Mouse (Mus musculus): ENCODE data around the gene Fam170b.

Fam170b gene

DNA sequence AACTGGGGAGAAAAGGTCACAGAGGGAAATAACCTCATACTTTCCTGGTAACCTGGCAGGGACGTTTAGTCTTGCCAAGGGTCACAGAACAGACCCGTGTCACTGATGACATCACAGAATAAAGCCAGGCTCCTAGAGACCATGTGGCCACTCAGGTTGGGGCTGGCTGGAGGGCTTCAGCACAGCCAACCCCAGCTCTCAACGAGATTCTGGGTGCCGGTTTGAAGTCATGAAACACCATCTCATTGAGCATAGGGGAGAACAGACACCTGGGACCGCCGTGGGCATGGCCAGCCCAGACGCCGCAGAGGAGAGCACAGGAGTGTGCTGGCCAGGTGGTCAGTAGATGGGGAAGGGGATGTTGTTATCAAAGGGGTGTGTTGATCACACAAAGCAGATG lies at the start of gene Fam170b:
Fam170b (plus strand) TSS at position 116 of the 400 bp plus-strand sequence.
- DNase-seq = no peak

DNA sequence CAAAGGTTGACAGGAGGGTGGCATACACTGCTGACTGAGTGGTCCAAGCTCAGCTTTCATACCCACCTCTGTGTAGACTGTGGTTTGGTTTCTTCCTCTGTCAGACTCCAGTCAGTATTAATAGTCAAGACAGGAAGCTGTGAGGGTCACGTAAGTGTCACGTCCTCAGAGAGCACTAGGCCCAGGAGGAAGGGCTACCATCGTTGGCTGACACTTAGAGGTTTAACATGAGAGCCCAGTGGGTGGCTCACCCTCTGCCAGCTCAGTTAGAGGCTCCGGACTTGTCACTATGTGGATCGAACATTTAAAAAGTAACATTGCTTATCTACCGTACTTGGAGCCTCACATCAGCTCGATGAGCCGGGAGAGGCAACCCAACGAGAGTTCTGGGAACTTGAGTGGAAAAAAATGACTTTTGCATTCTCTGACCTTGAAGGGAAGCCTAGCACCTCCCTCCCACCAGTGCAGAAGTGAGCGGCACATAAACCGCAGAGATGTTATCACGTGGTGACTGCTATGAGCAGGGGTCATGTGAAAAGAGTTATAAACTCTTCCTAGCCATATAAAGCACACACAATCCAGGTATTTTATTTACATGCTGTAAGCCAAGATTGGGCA lies 49.5 kb upstream of the Fam170b start:
- peak in 1 of 2 experiments; percentile 20 for DNase-seq

DNA sequence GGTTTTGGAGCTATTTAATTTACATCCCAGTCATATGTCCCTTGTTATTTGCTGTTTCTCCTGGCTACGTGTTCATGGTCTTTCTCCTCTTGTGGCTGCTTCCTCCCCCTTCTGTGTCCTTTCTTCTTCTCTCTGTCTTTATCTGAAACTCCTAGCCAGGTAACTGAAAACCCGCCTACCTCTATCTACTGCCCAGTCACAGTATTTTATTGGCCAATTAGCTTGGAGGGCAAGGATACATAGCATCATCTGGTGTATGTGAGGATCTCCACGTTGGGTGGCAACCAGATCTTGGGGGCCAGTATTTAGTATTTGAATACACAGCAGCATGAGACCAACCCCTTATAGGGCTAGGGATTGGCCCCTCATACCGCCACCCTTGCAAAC lies 49.0 kb upstream of the Fam170b start:
- no peak for DNase-seq

DNA sequence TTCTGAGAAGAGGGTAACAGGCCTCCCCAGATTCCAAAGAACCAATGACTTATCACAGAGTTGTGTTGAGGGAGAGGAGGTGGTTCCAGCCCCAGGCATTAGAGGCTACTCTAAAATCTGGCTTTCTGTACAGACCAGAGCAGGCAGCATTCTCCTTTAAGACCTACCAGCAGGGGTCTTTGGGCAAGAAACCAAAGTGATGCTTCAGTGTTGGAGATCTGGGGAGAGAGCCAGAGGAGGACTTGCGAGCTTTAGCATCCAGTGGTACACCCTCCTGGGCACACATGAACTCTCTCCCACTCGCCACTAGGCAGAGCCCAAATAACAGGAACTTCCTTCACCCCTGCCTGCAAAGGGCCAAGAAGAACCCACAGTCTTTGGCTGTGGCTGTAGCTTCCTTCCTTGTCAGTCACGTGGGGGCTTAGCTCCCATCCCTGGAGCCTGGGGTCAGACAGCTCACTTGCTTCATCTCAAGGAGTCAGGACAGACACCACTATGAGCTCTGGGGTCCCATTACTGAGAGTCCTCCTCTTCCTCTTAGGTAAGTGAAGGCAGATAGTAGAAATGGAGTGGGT lies 48.1 kb upstream of the Fam170b start, which contains the start of gene Tmem273:
Tmem273 (plus strand) TSS at position 408 of the 575 bp plus-strand sequence.
- peak in 1 of 2 experiments; percentile 7 for DNase-seq

DNA sequence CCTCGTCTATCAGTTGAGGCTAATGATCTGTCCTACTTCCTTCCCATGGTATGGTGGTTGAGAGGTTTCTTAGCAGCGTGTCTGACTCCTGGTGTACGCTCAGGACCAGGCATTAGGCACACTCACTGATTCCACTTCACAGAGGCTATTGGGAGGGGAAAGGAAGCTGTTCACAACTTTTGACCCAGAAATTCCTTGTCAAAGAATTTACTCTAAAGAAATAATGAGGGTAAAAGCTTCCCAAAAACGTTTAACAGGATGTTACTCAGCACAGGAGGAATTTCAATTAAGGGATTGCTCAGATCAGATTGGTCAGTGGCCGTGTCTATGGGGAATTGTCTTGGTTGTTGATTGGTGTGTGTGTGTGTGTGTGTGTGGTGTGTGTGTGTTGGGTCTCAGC lies 46.1 kb upstream of the Fam170b start:
- DNase-seq = no peak

DNA sequence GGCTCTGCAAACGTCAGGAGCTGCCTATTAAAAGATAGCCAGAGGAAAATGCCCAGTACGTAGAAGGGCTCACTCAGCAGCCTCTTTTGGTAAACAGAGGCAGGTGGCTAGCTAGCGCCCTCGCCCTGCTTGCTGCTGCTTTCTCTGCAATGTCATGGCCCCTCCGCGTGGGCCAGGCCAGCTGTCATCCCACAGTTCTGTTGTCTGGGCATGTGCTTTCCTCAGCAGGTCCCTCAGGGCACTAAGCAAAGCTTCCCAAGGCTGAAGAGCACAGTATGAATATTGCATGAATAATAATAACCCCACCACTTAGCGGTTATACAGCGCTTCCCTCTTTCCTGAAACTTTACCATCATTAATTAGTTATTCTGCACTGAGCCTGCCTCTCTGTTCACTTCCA lies 37.4 kb upstream of the Fam170b start:
- DNase-seq = no peak

DNA sequence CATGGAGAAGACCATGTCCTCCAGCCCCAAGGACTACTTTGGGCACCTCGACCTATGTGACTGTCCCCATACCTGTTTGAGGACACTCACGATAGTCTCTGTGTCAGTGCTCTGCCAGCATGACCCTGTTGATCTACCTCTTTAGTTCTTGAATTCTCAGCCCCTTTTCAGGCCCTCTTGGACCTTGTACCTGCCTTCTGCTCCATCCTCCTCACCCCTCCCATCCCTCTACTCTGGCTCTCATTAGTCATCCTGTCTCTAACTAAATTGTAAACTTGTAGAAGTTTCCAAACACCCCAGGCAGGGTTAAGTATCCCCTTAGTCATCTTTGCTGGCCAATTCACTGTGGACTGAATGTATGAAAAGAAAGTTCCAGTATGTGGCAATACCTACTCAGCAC lies 36.0 kb upstream of the Fam170b start:
- no peak for DNase-seq

DNA sequence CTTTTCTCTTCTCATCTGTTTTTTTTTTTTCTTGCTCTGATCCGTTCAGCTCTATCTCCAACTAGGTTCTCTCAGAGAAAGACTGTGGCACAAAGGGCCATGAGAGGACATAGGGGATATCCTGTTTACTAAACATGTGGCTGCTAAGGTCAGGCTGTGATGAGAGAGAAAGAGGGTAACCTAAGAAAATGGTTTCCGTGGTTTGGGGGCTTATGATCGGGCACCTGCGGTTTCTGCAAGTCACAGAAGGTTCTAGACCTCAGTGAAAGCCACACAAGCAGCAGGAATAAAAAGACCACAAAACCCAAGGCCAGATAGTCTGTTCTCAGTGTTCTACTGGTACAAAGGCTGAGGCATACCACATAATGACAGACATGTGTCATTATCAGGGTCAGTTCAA lies 35.4 kb upstream of the Fam170b start:
- DNase-seq = no peak

DNA sequence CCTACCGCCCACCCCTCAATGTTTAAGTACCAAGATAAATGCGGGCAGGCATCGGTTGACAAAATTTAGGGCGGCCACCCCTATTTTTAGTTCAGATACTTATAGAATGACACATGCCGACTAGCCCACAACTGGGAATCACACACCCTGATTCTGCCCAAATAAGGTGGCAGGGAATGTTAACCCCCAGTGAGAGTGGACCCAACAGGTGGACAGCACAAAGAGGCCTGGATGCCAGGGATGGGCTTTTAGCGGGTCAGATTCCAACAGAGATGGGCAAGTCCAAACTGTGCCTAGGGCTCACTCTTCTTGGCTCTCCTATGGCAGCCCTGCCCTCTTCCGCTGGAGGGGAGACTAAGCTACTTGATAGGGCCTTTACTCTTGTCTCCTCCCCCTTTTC lies 33.7 kb upstream of the Fam170b start:
- no peak for DNase-seq

DNA sequence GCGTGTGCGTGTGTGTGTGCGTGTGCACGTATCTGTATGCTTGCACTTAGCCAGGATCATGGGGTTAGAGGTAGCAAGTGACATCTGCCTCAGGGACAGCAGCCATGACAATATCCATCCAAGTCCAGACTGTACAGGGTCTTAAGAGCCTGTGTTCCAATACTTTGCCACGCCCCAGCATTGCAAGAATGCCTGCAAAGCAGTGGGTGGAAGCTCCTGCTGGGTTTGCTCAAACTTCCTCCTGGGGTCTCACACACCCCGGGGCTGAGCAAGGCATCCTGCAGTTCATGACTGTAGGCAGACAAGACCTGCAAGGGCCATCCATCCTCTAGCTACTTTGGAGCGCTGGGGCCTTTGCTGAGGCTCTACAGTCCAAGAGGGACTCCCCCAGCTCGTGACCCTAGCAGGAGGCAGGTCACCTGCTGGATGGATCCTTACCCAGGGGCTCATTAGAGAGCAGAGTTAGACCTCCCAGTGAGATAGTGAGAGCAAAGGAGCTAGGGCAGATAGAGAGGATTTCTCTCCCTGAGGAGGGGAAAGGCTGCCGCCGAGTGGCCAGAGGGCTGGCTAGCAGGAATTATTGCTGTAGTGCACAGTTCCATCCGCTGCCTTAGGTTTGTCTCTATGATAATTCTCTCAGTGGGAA lies 32.6 kb upstream of the Fam170b start:
- peak in 1 of 2 experiments; percentile 47 for DNase-seq

DNA sequence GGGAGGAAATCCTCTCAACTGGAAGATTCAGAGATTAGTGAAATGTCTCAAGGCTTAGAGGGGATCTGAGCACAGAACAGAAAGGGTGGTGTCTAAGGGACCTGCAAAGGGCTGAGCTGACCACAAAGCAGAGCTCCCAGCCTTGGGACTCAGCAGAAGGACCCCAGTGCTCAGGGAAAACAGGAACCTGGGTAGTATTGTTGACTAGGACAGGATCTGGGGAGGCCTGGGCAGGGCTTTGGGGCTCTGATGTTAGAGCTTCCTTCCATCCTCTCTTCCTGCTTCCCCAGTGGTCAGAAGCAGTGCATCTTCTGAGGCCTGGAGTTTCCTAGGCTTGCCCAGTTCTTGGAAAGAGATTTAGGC lies 32.1 kb upstream of the Fam170b start:
- no peak for DNase-seq

DNA sequence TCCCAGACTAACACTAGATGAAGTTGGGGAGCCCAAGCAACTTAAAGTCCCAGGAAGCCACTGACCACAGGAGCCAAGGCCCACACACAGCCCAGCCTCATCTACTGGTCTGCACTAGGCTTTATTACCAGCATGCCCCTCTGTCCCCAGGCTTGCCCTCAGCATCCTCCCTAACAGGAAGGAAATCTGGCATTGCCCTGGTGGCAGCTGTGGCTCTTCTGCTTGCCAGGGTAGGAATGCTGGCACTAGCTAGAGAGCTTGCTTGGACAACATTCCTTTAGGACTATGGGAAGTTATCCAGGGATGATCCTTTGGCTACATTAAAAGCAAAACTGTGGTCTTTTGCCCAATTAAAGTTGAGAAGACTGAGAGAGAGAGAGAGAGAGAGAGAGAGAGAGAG lies 23.7 kb upstream of the Fam170b start:
- DNase-seq = no peak

DNA sequence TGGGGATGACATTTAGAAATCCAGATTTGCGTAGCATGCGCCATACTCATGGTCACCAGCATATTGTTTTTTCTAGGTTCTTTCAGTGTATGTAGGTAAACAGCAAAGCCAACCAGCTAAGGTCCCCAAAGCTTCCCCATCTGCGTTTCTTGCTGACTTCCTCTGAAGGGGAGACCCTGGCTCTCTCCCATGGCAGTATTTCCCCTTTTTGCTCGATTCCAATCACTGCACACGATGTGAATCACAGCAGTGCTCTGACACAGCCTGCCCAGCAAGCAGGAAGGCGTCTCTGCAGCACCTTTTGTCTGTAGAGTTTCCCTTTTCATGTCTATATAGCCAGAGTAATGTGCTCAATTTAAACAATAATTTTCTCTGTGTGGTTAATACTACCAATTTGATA lies 21.3 kb upstream of the Fam170b start:
- DNase-seq = no peak

DNA sequence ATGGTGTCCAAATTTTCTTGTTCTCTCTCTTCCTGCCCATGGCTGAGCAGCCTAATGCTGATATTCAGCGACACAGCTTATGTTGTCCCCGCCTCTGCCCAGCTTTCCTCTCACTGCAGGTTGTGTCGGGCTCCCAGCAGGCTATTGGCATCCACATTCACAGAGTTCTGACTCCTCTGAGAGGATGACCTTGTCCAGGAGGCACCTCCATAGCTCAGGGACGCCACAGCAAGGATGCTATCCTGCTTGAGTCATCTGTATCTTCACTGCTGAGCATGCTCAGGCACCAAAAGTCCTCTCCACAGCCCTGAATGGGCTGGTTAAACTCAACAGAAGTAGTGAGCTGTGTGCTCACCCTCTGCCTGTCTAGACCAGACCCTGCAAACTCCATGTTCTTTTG lies 18.8 kb upstream of the Fam170b start:
- no peak for DNase-seq

DNA sequence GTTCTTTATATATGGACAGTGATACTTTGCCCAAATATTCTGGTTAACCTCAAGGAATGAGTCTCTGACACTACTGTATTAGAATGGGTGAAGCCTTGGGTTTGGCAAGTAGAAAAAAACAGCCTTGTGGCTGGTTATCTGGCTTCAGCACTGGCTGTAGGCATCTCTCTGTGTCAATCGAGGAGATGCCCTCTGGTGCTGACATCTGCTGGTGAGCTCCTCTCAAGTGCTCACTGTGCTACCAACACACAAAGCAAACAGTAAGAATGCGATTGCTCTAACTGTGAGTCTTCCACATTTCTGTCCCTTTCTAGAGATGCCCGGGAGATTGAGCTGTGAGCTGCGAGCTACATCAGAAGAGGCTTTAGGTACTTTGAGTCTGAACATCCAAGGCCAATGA lies 17.2 kb upstream of the Fam170b start:
- DNase-seq = no peak

DNA sequence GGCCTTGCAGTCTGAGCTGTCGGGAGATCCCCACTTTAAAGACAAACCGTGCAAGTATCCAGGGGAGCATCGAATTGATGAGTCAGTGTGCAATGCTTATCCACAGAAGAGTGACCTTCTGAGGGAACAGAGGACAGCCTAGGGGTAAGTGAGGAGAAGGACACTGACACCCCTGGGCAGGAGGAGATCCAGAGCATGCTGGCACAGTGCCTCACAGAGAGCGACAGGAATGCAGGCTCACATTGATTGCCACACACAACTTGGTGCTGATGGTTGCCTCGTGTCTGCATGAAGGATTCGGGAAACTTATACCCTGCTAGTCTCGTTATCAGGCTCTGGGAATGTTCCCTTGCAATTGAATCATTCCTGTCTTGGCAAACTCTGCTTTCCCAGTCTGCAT lies 16.5 kb upstream of the Fam170b start:
- DNase-seq = no peak

DNA sequence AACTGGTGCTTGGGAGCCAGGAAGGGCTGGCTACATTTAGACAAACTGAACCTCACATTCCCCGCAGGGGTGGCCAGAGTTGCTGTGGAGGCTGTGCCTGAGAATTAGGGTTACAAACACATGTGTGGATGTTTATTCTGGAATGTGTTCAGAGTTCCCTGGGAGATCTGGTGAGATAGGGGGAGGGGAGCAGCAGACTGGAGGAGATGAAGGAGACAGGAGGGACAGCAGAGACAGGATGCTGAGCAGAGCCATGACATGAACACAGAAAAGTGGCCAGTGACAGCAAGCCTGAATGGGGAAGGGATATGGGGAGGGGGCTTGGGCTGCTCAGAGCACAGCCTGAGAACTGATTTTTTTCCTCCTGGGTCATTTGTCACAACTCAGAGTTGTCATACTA lies 14.5 kb upstream of the Fam170b start:
- DNase-seq = peak; percentile 27 to 30

DNA sequence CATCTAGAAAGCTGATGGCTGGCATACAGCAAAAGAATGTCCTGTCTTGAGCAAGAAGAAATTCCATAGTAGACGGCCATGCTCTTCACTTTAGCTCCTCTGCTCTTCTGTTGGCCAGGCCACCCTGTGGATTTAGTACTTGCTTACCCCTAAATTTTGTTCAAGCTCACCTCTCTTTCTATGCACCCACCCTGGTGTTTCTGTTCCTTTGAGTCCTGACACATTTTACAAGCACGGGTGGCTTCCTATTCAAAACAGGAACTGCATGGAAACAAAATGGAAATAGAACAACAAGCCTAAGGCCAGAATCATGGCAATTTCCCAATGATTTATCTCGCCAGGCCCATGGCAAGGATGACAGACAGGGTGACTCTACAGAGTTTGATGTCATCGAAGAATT lies 10.9 kb upstream of the Fam170b start:
- DNase-seq = no peak

DNA sequence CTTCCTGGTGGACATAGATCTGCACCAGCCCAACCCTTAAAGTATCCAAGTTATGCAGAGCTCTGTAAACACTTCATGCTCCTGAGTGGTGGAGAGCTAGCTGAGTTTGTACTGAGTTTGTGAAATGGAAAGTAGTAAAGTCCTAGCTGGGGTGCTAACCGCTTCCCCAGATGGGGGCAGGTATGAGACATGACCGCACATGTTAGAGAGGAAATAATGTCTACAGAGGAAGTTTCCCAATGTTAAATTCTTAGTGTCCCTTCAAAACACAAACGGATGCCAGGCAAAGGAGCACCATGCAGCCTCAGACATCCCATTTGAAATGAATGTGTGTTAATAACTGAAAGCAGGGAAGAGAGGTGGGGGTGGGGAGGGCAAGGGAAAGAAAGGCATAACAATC lies 9.9 kb upstream of the Fam170b start:
- no peak for DNase-seq

DNA sequence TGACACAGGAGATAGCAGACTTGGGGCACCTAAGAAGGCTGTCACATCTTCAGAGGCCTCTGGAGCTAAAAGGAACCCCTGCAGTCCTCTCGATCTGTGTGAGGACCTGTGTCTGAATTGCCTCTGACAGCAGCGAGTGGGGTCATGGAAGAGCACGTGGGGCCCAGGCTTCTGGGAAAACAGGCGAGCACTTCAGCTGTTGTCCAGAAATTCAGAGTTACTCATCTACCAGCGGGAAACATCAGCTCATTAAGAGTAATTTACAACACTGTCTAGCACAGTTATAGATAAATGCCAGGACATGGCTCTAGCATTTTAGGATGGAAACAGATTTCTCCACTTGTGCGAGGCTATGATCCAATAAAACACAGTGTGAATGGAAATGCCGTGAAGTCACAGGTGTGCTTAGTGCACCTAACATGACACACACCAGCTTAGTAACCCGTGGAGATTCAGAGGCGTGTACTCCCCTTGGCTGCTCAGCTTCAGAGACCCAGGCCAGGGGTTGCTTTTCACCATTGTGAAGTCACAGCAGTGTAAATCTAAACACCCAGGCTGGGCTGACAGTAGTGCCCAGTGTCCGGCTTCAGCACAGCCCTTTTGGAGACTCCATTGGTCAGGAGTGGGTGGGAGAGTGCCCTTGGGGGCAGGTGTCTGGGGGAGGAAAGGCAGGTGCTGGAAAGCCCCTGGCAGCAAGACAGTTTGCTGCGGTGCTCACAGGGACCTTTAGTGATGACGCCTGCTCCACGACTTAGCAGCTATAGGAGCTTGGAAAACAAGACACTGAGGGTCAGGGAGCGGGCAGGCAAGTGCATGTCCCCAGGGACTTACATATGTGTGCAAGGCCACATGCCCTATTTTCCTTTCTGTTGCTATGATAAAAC lies 9.3 kb upstream of the Fam170b start:
- peak; percentile 22 to 37 for DNase-seq

DNA sequence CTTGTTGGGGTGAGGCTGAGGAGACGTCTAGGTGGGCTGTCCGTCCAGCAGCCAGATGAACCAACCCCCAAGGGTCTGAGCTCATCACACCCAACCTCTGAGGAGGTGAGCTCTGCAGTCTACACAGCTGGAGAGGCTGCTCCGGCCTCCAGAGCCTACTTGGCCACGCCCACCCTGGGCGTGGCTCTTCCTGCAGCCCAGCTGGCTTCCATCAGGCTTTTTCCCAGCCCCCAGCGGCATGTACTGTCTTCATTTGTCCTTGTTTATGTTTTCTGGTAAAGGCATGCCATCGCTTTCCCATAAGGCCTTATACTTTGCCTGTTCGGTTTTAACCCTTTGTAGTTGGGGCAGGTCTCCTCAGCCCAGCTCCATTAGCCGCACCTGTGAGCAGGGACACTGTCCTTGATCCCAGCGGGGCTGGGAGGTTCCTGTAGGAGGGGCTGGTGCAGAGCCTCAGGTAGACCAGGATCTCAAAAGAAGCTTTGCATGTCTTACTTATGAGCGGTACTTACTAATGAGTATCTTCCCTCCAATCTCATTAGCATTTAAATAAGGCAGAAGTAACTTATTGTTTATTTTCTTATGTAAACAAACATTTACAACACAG lies 8.2 kb upstream of the Fam170b start:
- DNase-seq = peak; percentile 64 to 74

DNA sequence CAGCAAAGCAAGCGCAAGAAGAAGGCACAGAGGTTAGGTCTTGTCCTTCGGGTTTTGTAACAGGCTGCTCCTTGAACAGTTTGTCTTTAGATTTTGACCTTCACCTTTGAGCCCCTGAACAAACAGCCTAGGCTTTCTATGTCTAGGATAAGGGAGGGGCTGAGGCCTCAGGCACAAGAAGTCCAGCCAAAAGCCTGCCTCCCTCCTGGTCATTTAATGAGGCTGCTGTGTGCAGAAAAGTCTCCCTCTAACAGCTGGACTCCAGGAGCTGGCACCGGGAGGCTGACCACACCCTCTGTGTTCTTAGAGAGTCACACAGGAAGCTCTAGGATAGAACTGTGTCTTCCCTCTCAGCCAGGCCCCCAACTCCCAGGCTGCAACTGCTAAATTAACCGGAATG lies 6.6 kb upstream of the Fam170b start:
- DNase-seq = peak; percentile 19 to 71

DNA sequence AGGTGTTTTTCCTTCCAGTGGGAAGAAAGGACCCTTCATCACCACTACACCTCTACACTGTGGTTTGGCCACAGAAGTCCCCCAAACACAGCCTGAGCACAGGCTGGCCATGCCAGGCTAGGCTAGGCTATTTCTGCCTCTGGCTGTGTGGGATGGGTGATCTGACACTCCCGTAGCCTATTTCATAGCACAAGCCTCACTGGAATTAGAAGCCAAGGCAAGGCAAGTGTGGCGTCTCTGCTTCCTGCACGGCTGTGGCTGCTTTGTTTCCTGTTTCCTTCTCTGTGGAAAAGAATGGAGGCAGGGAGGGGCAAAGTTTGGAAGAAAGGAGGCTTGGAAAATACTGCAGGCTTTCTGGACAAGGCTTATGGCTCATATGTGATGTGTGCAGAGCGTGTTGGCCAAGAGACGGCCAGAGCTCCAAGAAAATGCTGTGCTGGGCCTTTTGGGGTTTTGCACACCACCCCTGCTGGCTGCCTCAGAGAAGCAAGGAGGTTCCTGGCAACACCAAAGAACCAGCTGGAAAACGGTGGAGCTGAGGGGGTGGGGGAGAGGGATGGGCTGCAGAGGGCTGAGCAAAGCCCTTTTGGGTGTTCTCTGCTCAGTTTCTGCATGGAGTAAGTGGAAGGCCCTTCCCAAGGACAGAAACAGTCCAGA lies 5.6 kb upstream of the Fam170b start:
- DNase-seq = peak in 1 of 2 experiments; percentile 43

All from kidney, postnatal 36 days (tissue).